Mouse (Mus musculus) liver, embryonic 16.5 days (tissue): ENCODE data around the gene Gm5797. TPM values are rescaled to one million over a fixed set of nuclear protein-coding genes. Genes with fewer than 3 reads are reported as not detected.
"Not testable (repeated sequence)": the region's sequence is repeated elsewhere in the genome, so short reads cannot be mapped to it uniquely, and the experiment has no call there.

ENCODE experiments used
- ATAC-seq: fragments of 200-750 bp; cut with Nextera tagmentation; 2 replicates; pipeline ENCODE4 v1.8.0; 2017; ENCODE audit warnings: low read depth, mild to moderate bottlenecking, moderate number of reproducible peaks, moderate library complexity
- H3K27ac ChIP-seq: fragments of 300-500 bp; sonication (generic); 2 replicates; pipeline ENCODE4 v1.5.1; 2014; ENCODE audit warnings: mild to moderate bottlenecking, low read length
- H3K27me3 ChIP-seq: fragments of 300-500 bp; sonication (generic); 2 replicates; pipeline ENCODE4 v1.6.1; 2014; ENCODE audit warnings: low read depth, low read length, mixed read lengths; ENCODE audit not compliant: control insufficient read depth, insufficient read depth
- H3K36me3 ChIP-seq: fragments of 300-500 bp; sonication (generic); 2 replicates; pipeline ENCODE4 v1.6.1; 2014; ENCODE audit warnings: mild to moderate bottlenecking; ENCODE audit not compliant: control insufficient read depth, insufficient read depth
- H3K4me1 ChIP-seq: fragments of 300-500 bp; sonication (generic); 2 replicates; pipeline ENCODE4 v1.6.1; 2014; ENCODE audit warnings: low read depth, low read length, mixed read lengths; ENCODE audit not compliant: control insufficient read depth
- H3K4me2 ChIP-seq: fragments of 300-500 bp; sonication (generic); 2 replicates; pipeline ENCODE4 v1.6.1; 2014; ENCODE audit warnings: low read depth, low read length, mixed read lengths
- H3K4me3 ChIP-seq: fragments of 300-500 bp; sonication (generic); 2 replicates; pipeline ENCODE4 v1.5.1; 2014; ENCODE audit warnings: low read depth, mild to moderate bottlenecking, low read length
- H3K9ac ChIP-seq: fragments of 300-500 bp; sonication (generic); 2 replicates; pipeline ENCODE4 v1.6.1; 2014; ENCODE audit warnings: low read depth, low read length
- H3K9me3 ChIP-seq: fragments of 300-500 bp; sonication (generic); replicated peaks from 2 replicates; pipeline ENCODE4 v1.6.1; 2016; ENCODE audit warnings: low read length; ENCODE audit not compliant: control insufficient read depth
- WGBS: fragments of 180-500 bp; shearing (Covaris S2); extraction: QIAGEN DNeasy Blood & Tissue Kit; methylation state at CpG from one replicate; pipeline ENCODE4 v1.1.7; 2014; ENCODE audit not compliant: insufficient replicate concordance; 5-methylcytosine and 5-hydroxymethylcytosine counted together
- polyA plus RNA-seq: library from polyadenylated mRNA; unstranded; fragments of >200 nt; fragmentation: Nextera tagmentation; extraction: Ambion mirVana; gene quantifications from 2 replicates; pipeline ENCODE4 v1.2.1, GENCODE M21; 2015

Gene Gm5797
- not detected in 2 replicates for polyA plus RNA-seq

- H3K27ac ChIP-seq, H3K36me3 ChIP-seq, H3K27me3 ChIP-seq, H3K4me3 ChIP-seq, ATAC-seq, H3K9ac ChIP-seq, H3K4me2 ChIP-seq, H3K4me1 ChIP-seq, H3K9me3 ChIP-seq: not testable (repeated sequence)
- whole genome bisulfite sequencing: no CpG with 5 or more reads among the region's 1 CpGs
Observed at GRCm38 (mm10) chr14:7332295-7332694, at the start of gene Gm5797. Gm5797 (minus strand) TSS chr14:7332395.

DNA sequence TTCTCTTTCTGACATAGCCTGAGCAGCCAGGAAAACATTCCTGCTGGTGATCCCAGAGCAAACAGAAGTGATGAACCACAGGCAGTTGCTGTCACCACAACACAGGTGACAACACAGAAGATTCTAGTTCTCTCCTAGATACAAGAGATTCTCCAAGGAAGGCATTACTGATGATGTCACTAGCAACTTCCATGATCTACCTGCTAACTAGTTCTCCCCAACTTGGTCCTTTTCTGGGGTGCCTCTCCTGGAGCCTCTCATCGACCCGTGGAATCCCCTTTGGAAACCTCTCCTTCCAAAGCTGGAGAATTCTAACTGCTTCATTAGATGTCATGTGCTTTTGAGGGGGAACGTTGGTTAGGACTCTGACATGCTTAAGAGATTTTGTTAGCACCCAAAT lies 32.8 kb upstream of the Gm5797 start, which contains the start of gene Gm8374:
Gene Gm8374, minus strand, starts transcription at position 101 of the 400 bp plus-strand sequence.
- H3K36me3 ChIP-seq, H3K4me3 ChIP-seq, H3K4me2 ChIP-seq, H3K27me3 ChIP-seq, H3K4me1 ChIP-seq, ATAC-seq, H3K27ac ChIP-seq, H3K9ac ChIP-seq, H3K9me3 ChIP-seq: not testable (repeated sequence)
- 53% methylated on average over 3 of the region's 3 CpGs for WGBS

- H3K4me1 ChIP-seq, H3K4me3 ChIP-seq, H3K36me3 ChIP-seq, H3K27ac ChIP-seq, H3K9ac ChIP-seq, H3K4me2 ChIP-seq, H3K27me3 ChIP-seq, H3K9me3 ChIP-seq, ATAC-seq: not testable (repeated sequence)
- whole genome bisulfite sequencing: 1% methylated on average over 16 of the region's 19 CpGs
Observed at GRCm38 (mm10) chr14:7315093-7315492, 17.1 kb downstream of the Gm5797 start.

DNA sequence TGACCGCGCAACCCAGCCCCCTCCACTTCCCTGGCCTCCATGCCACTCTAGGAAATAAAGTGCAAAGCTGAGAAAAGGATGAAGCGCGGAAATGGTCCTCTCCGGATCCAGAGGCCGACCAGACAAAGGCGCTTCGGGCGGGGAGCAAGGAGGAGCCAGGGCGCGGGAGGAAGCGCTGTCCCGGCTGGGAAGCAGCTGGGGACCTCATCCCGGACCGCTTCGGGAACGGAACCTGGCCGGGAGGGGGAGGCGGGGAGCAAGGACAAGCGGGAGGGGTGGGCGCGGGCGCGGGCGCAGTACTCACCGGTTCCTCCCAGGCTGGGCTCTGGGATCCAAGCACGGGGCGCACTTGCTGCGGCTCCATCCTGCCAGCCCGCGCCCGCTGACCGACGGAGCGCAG lies 17.5 kb downstream of the Gm5797 start, which contains the start of gene Gm3739:
Gene Gm3739, minus strand, starts transcription at position 389 of the 400 bp plus-strand sequence.
- H3K36me3 ChIP-seq, H3K27me3 ChIP-seq, H3K27ac ChIP-seq, H3K9ac ChIP-seq, H3K4me3 ChIP-seq, ATAC-seq, H3K4me1 ChIP-seq, H3K4me2 ChIP-seq, H3K9me3 ChIP-seq: not testable (repeated sequence)
- WGBS: 0% methylated on average over 16 of the region's 35 CpGs

Other genes with a start within 250 kb of the Gm5797 start
- not detected in 2 replicates for gene Gm3696, start 231.8 kb downstream of the Gm5797 start, polyA plus RNA-seq
- gene Gm6676, start 207.0 kb downstream of the Gm5797 start, polyA plus RNA-seq: not detected in 2 replicates
- gene Gm3512, start 157.9 kb downstream of the Gm5797 start, polyA plus RNA-seq: 0.05 and 0.16 TPM in 2 replicates
- gene Gm16434, start 137.9 kb downstream of the Gm5797 start, polyA plus RNA-seq: not detected in 2 replicates
- not detected in 2 replicates for gene Gm3727, start 67.7 kb downstream of the Gm5797 start, polyA plus RNA-seq
- not detected in 2 replicates for gene Gm3739, start 17.3 kb downstream of the Gm5797 start, polyA plus RNA-seq
- gene Gm8374, start 32.7 kb upstream of the Gm5797 start, polyA plus RNA-seq: not detected in 2 replicates
- 0.07 and 0.08 TPM in 2 replicates for gene Gm3755, start 118.5 kb upstream of the Gm5797 start, polyA plus RNA-seq
- gene Gm3752, start 151.4 kb upstream of the Gm5797 start, polyA plus RNA-seq: not detected in 2 replicates
- 0.05 TPM in 1 of 2 replicates, not detected in the other for gene Gm3558, start 236.2 kb upstream of the Gm5797 start, polyA plus RNA-seq